Mouse (Mus musculus): Measurements from ENCODE around the gene Cbarp. TPM values are rescaled to one million over a fixed set of nuclear protein-coding genes. Genes with fewer than 3 reads are reported as not detected.

Gene Cbarp
- polyA plus RNA-seq, 1 experiment from 2014 or later: 4.7 TPM

- DNase-seq (ENCODE audit: low spot score): peak; percentile 92
- Histone ChIP-seq H3K27me3 (ENCODE audit: insufficient read depth, low read length) (no peaks in the 10 kb centered on the region), H3K9ac (ENCODE audit: low read depth, low read length) (no peak overlapping the region), H3K36me3 (ENCODE audit: insufficient read depth, low read length) (peaks cover 32% of the 10 kb centered on the region), H3K27ac (peak overlapping the region; percentile 19; the same call in 1 of the 2 replicates), H3K4me1 (replicated peaks; ENCODE audit: insufficient read depth, low read length) (peaks cover 7% of the 10 kb centered on the region; the same call in 1 of the 2 replicates), H3K4me2 (ENCODE audit: low read length) (no peak overlapping the region), H3K4me3 (replicated peaks; ENCODE audit: low read depth, low read length) (no peak overlapping the region), H3K9me3 (replicated peaks; ENCODE audit: low read length) (no peaks in the 10 kb centered on the region)
- no peak for TF ChIP-seq CTCF (IDR thresholded peaks at IDR 0.05; ENCODE audit: low read depth)
- WGBS: 33% methylated on average over 9 of the region's 9 CpGs
- no peak; the same call in 1 of the 2 replicates for ATAC-seq (replicated peaks; ENCODE audit: low FRiP score, low read depth)
Measured at GRCm38 (mm10) chr10:80084817-80085487, 55.7 kb downstream of the Cbarp start.

DNA sequence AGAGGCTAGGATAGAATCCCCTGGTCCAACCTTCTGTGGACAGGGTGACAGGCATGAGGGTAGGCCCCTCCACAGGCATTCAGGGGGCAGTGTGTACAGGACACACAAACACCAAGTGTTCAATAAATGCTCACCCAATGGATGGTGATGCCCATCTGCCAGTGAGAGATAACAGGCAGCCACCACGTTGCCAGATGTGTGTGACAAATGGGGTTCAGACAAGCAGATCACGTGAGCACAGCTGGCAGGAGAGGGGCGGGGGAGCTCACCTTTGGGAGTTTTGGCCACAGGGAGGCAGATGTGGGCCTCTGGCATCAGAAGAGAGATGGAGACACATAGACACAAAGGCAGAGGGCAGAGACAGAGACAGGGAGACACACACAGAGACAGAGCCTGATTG is 59.6 kb downstream of the Cbarp start:
- 82% methylated on average over 3 of the region's 3 CpGs for WGBS
- ATAC-seq (replicated peaks; ENCODE audit: low FRiP score, low read depth): no peak
- Histone ChIP-seq H3K27ac (no peak overlapping the region), H3K9ac (ENCODE audit: low read depth, low read length) (no peak overlapping the region), H3K4me3 (replicated peaks; ENCODE audit: low read depth, low read length) (no peak overlapping the region), H3K9me3 (replicated peaks; ENCODE audit: low read length) (no peaks in the 10 kb centered on the region), H3K4me1 (replicated peaks; ENCODE audit: insufficient read depth, low read length) (peaks cover 7% of the 10 kb centered on the region; the same call in 1 of the 2 replicates), H3K4me2 (ENCODE audit: low read length) (no peak overlapping the region), H3K36me3 (ENCODE audit: insufficient read depth, low read length) (peaks cover 42% of the 10 kb centered on the region), H3K27me3 (ENCODE audit: insufficient read depth, low read length) (no peaks in the 10 kb centered on the region)
- TF ChIP-seq CTCF (IDR thresholded peaks at IDR 0.05; ENCODE audit: low read depth): no peak
- DNase-seq (ENCODE audit: low spot score): no peak

Other genes with a start within 250 kb of the Cbarp start
- 0.13 TPM in 1 of 2 replicates, not detected in the other for gene Cfd, start 250.0 kb downstream of the Cbarp start, polyA plus RNA-seq (2015; fragmentation: Nextera tagmentation; extraction: Ambion mirVana)
- 44.9 and 49.0 TPM in 2 replicates for gene Med16, start 231.9 kb downstream of the Cbarp start, polyA plus RNA-seq (2015; fragmentation: Nextera tagmentation; extraction: Ambion mirVana)
- 4.8 and 21.6 TPM in 2 replicates for gene Gm26602, start 230.0 kb downstream of the Cbarp start, polyA plus RNA-seq (2015; fragmentation: Nextera tagmentation; extraction: Ambion mirVana)
- 1.6 and 1.8 TPM in 2 replicates for gene Kiss1r, start 223.9 kb downstream of the Cbarp start, polyA plus RNA-seq (2015; fragmentation: Nextera tagmentation; extraction: Ambion mirVana)
- 120 and 137 TPM in 2 replicates for gene R3hdm4, start 219.6 kb downstream of the Cbarp start, polyA plus RNA-seq (2015; fragmentation: Nextera tagmentation; extraction: Ambion mirVana)
- gene Arid3a, start 213.8 kb downstream of the Cbarp start, polyA plus RNA-seq (2015; fragmentation: Nextera tagmentation; extraction: Ambion mirVana): 4.1 and 4.5 TPM in 2 replicates
- gene Wdr18, start 180.7 kb downstream of the Cbarp start, polyA plus RNA-seq (2015; fragmentation: Nextera tagmentation; extraction: Ambion mirVana): 78.9 and 81.9 TPM in 2 replicates
- 0.17 and 0.20 TPM in 2 replicates for gene Grin3b, start 170.1 kb downstream of the Cbarp start, polyA plus RNA-seq (2015; fragmentation: Nextera tagmentation; extraction: Ambion mirVana)
- gene Tmem259, start 156.5 kb downstream of the Cbarp start, polyA plus RNA-seq (2015; fragmentation: Nextera tagmentation; extraction: Ambion mirVana): 23.7 and 26.6 TPM in 2 replicates
- 221 and 261 TPM in 2 replicates for gene Cnn2, start 152.3 kb downstream of the Cbarp start, polyA plus RNA-seq (2015; fragmentation: Nextera tagmentation; extraction: Ambion mirVana)
- 2.4 and 2.6 TPM in 2 replicates for gene Abca7, start 144.3 kb downstream of the Cbarp start, polyA plus RNA-seq (2015; fragmentation: Nextera tagmentation; extraction: Ambion mirVana)
- gene Arhgap45, start 124.2 kb downstream of the Cbarp start, polyA plus RNA-seq (2015; fragmentation: Nextera tagmentation; extraction: Ambion mirVana): 4.0 and 4.6 TPM in 2 replicates
- 208 and 210 TPM in 2 replicates for gene Polr2e, start 101.0 kb downstream of the Cbarp start, polyA plus RNA-seq (2015; fragmentation: Nextera tagmentation; extraction: Ambion mirVana)
- 901 and 946 TPM in 2 replicates for gene Gpx4, start 93.7 kb downstream of the Cbarp start, polyA plus RNA-seq (2015; fragmentation: Nextera tagmentation; extraction: Ambion mirVana)
- 9.6 and 10.5 TPM in 2 replicates for gene Sbno2, start 35.3 kb downstream of the Cbarp start, polyA plus RNA-seq (2015; fragmentation: Nextera tagmentation; extraction: Ambion mirVana)
- gene Stk11, start 25.0 kb downstream of the Cbarp start, polyA plus RNA-seq (2015; fragmentation: Nextera tagmentation; extraction: Ambion mirVana): 14.2 and 15.1 TPM in 2 replicates
- 936 and 986 TPM in 2 replicates for gene Atp5d, start 2.2 kb downstream of the Cbarp start, polyA plus RNA-seq (2015; fragmentation: Nextera tagmentation; extraction: Ambion mirVana)
- 13.7 and 18.6 TPM in 2 replicates for gene Midn, start 7.4 kb upstream of the Cbarp start, polyA plus RNA-seq (2015; fragmentation: Nextera tagmentation; extraction: Ambion mirVana)
- 290 and 317 TPM in 2 replicates for gene Cirbp, start 25.1 kb upstream of the Cbarp start, polyA plus RNA-seq (2015; fragmentation: Nextera tagmentation; extraction: Ambion mirVana)
- gene 1600002K03Rik, start 32.1 kb upstream of the Cbarp start, polyA plus RNA-seq (2015; fragmentation: Nextera tagmentation; extraction: Ambion mirVana): 9.3 and 11.0 TPM in 2 replicates
- gene Efna2, start 38.6 kb upstream of the Cbarp start, polyA plus RNA-seq (2015; fragmentation: Nextera tagmentation; extraction: Ambion mirVana): 10.2 and 10.5 TPM in 2 replicates
- 44.2 and 52.7 TPM in 2 replicates for gene Mum1, start 85.6 kb upstream of the Cbarp start, polyA plus RNA-seq (2015; fragmentation: Nextera tagmentation; extraction: Ambion mirVana)
- gene Ndufs7, start 108.3 kb upstream of the Cbarp start, polyA plus RNA-seq (2015; fragmentation: Nextera tagmentation; extraction: Ambion mirVana): 537 and 556 TPM in 2 replicates
- gene Gamt, start 120.2 kb upstream of the Cbarp start, polyA plus RNA-seq (2015; fragmentation: Nextera tagmentation; extraction: Ambion mirVana): 25.5 and 26.0 TPM in 2 replicates
- 43.7 and 44.6 TPM in 2 replicates for gene Dazap1, start 120.7 kb upstream of the Cbarp start, polyA plus RNA-seq (2015; fragmentation: Nextera tagmentation; extraction: Ambion mirVana)
- 974 and 1,069 TPM in 2 replicates for gene Rps15, start 151.6 kb upstream of the Cbarp start, polyA plus RNA-seq (2015; fragmentation: Nextera tagmentation; extraction: Ambion mirVana)
- 0.51 and 0.86 TPM in 2 replicates for gene Apc2, start 155.1 kb upstream of the Cbarp start, polyA plus RNA-seq (2015; fragmentation: Nextera tagmentation; extraction: Ambion mirVana)
- gene 2310011J03Rik, start 179.7 kb upstream of the Cbarp start, polyA plus RNA-seq (2015; fragmentation: Nextera tagmentation; extraction: Ambion mirVana): 52.2 and 53.6 TPM in 2 replicates
- gene Pcsk4, start 188.7 kb upstream of the Cbarp start, polyA plus RNA-seq (2015; fragmentation: Nextera tagmentation; extraction: Ambion mirVana): 5.4 and 5.9 TPM in 2 replicates
- gene Reep6, start 189.1 kb upstream of the Cbarp start, polyA plus RNA-seq (2015; fragmentation: Nextera tagmentation; extraction: Ambion mirVana): 11.7 and 12.1 TPM in 2 replicates
- 3.0 and 3.2 TPM in 2 replicates for gene Adamtsl5, start 207.6 kb upstream of the Cbarp start, polyA plus RNA-seq (2015; fragmentation: Nextera tagmentation; extraction: Ambion mirVana)
- gene Plk5, start 215.6 kb upstream of the Cbarp start, polyA plus RNA-seq (2015; fragmentation: Nextera tagmentation; extraction: Ambion mirVana): 0.51 and 1.0 TPM in 2 replicates
- gene Mex3d, start 246.8 kb upstream of the Cbarp start, polyA plus RNA-seq (2015; fragmentation: Nextera tagmentation; extraction: Ambion mirVana): 6.6 and 7.8 TPM in 2 replicates